Mouse (Mus musculus): Measurements from ENCODE around the gene Shank1. TPM values are rescaled to one million over a fixed set of nuclear protein-coding genes. Genes with fewer than 3 reads are reported as not detected.

Shank1 gene
- polyA plus RNA-seq, 1 experiment: 51.0 TPM

- Histone ChIP-seq H3K4me1 (ENCODE audit: control insufficient read depth, insufficient read depth, low read length) (peaks cover 5% of the 10 kb centered on the region; the same call in 1 of the 2 replicates), H3K27ac (ENCODE audit: insufficient read depth, low read depth, low read length) (no peak overlapping the region), H3K4me3 (ENCODE audit: insufficient read depth, low read depth, low read length) (no peak overlapping the region)
- TF ChIP-seq POLR2A (IDR thresholded peaks at IDR 0.05; ENCODE audit: insufficient read depth, low read depth, low read length): no peak
- no peak for TF ChIP-seq CTCF (IDR thresholded peaks at IDR 0.05; ENCODE audit: insufficient read depth, low read depth, low read length)
- 92% methylated on average over 14 of the region's 14 CpGs for WGBS
Observed at GRCm38 (mm10) chr7:44392341-44392740, 82.3 kb downstream of the Shank1 start.

- Histone ChIP-seq H3K4me3 (ENCODE audit: insufficient read depth, low read depth, low read length) (no peak overlapping the region), H3K4me1 (ENCODE audit: control insufficient read depth, insufficient read depth, low read length) (peaks cover 5% of the 10 kb centered on the region; the same call in 1 of the 2 replicates), H3K27ac (ENCODE audit: insufficient read depth, low read depth, low read length) (no peak overlapping the region)
- TF ChIP-seq CTCF (IDR thresholded peaks at IDR 0.05; ENCODE audit: insufficient read depth, low read depth, low read length) (no peak), POLR2A (IDR thresholded peaks at IDR 0.05; ENCODE audit: insufficient read depth, low read depth, low read length) (no peak)
- 89% methylated on average over 17 of the region's 17 CpGs for WGBS
Observed at GRCm38 (mm10) chr7:44393284-44393683, 83.2 kb downstream of the Shank1 start.

GRCm38 (mm10) chr7:44398570-44398969 is 88.5 kb downstream of the Shank1 start:
- 10% methylated on average over 3 of the region's 3 CpGs for WGBS
- Histone ChIP-seq H3K27ac (ENCODE audit: insufficient read depth, low read depth, low read length) (no peak overlapping the region), H3K4me3 (ENCODE audit: insufficient read depth, low read depth, low read length) (no peak overlapping the region), H3K4me1 (ENCODE audit: control insufficient read depth, insufficient read depth, low read length) (peaks cover 5% of the 10 kb centered on the region; the same call in 1 of the 2 replicates)
- TF ChIP-seq POLR2A (IDR thresholded peaks at IDR 0.05; ENCODE audit: insufficient read depth, low read depth, low read length) (no peak), CTCF (IDR thresholded peaks at IDR 0.05; ENCODE audit: insufficient read depth, low read depth, low read length) (0 out of 2 replicates have a peak, but pooled peaks have one; percentile 18)

GRCm38 (mm10) chr7:44401673-44402072 is 91.6 kb downstream of the Shank1 start:
- H3K4me1 ChIP-seq (ENCODE audit: control insufficient read depth, insufficient read depth, low read length): no peaks in the 10 kb centered on the region
- H3K27ac ChIP-seq (ENCODE audit: insufficient read depth, low read depth, low read length): no peak overlapping the region
- TF ChIP-seq CTCF (IDR thresholded peaks at IDR 0.05; ENCODE audit: insufficient read depth, low read depth, low read length) (no peak), POLR2A (IDR thresholded peaks at IDR 0.05; ENCODE audit: insufficient read depth, low read depth, low read length) (no peak)
- 86% methylated on average over 6 of the region's 6 CpGs for WGBS
- no peak overlapping the region for H3K4me3 ChIP-seq (ENCODE audit: insufficient read depth, low read depth, low read length)

GRCm38 (mm10) chr7:44405346-44406014 is 95.4 kb downstream of the Shank1 start:
- H3K4me3 ChIP-seq (ENCODE audit: insufficient read depth, low read depth, low read length): peak overlapping the region; percentile 45
- H3K4me1 ChIP-seq (ENCODE audit: control insufficient read depth, insufficient read depth, low read length): no peaks in the 10 kb centered on the region
- WGBS: under 1% methylated on average over 27 of the region's 27 CpGs
- H3K27ac ChIP-seq (ENCODE audit: insufficient read depth, low read depth, low read length): peak overlapping the region; percentile 88
- no peak for TF ChIP-seq CTCF (IDR thresholded peaks at IDR 0.05; ENCODE audit: insufficient read depth, low read depth, low read length)
- TF ChIP-seq POLR2A (IDR thresholded peaks at IDR 0.05; ENCODE audit: insufficient read depth, low read depth, low read length): peak; percentile 51; the same call in 1 of the 2 replicates

GRCm38 (mm10) chr7:44406015-44406355 is 95.9 kb downstream of the Shank1 start:
- no peak overlapping the region for H3K4me3 ChIP-seq (ENCODE audit: insufficient read depth, low read depth, low read length)
- no peak for TF ChIP-seq CTCF (IDR thresholded peaks at IDR 0.05; ENCODE audit: insufficient read depth, low read depth, low read length)
- no peak for TF ChIP-seq POLR2A (IDR thresholded peaks at IDR 0.05; ENCODE audit: insufficient read depth, low read depth, low read length)
- no peak overlapping the region for H3K27ac ChIP-seq (ENCODE audit: insufficient read depth, low read depth, low read length)
- 0% methylated on average over 5 of the region's 5 CpGs for WGBS
- no peaks in the 10 kb centered on the region for H3K4me1 ChIP-seq (ENCODE audit: control insufficient read depth, insufficient read depth, low read length)

Other genes with a start within 250 kb of the Shank1 start
- gene Klk1b21, start 207.9 kb upstream of the Shank1 start, polyA plus RNA-seq (2012; ENCODE audit: insufficient read depth, insufficient read length, low replicate concordance, missing spikeins): not detected in 2 replicates
- not detected in 2 replicates for gene Klk1b22, start 197.6 kb upstream of the Shank1 start, polyA plus RNA-seq (2012; ENCODE audit: insufficient read depth, insufficient read length, low replicate concordance, missing spikeins)
- not detected in 2 replicates for gene Klk1b16, start 173.5 kb upstream of the Shank1 start, polyA plus RNA-seq (2012; ENCODE audit: insufficient read depth, insufficient read length, low replicate concordance, missing spikeins)
- not detected in 2 replicates for gene Klk1b24, start 122.0 kb upstream of the Shank1 start, polyA plus RNA-seq (2012; ENCODE audit: insufficient read depth, insufficient read length, low replicate concordance, missing spikeins)
- gene Klk1b3, start 112.1 kb upstream of the Shank1 start, polyA plus RNA-seq (2012; ENCODE audit: insufficient read depth, insufficient read length, low replicate concordance, missing spikeins): not detected in 2 replicates
- gene Klk1b4, start 102.8 kb upstream of the Shank1 start, polyA plus RNA-seq (2012; ENCODE audit: insufficient read depth, insufficient read length, low replicate concordance, missing spikeins): not detected in 2 replicates
- not detected in 2 replicates for gene Klk1b5, start 94.3 kb upstream of the Shank1 start, polyA plus RNA-seq (2012; ENCODE audit: insufficient read depth, insufficient read length, low replicate concordance, missing spikeins)
- not detected in 2 replicates for gene Klk1, start 84.9 kb upstream of the Shank1 start, polyA plus RNA-seq (2012; ENCODE audit: insufficient read depth, insufficient read length, low replicate concordance, missing spikeins)
- not detected in 2 replicates for gene Gm36864, start 74.1 kb upstream of the Shank1 start, polyA plus RNA-seq (2012; ENCODE audit: insufficient read depth, insufficient read length, low replicate concordance, missing spikeins)
- not detected in 2 replicates for gene 1700028J19Rik, start 63.6 kb upstream of the Shank1 start, polyA plus RNA-seq (2012; ENCODE audit: insufficient read depth, insufficient read length, low replicate concordance, missing spikeins)
- gene 2410002F23Rik, start 63.5 kb upstream of the Shank1 start, polyA plus RNA-seq (2012; ENCODE audit: insufficient read depth, insufficient read length, low replicate concordance, missing spikeins): not detected in 2 replicates
- not detected in 2 replicates for gene Acp4, start 52.9 kb upstream of the Shank1 start, polyA plus RNA-seq (2012; ENCODE audit: insufficient read depth, insufficient read length, low replicate concordance, missing spikeins)
- not detected in 2 replicates for gene Gm15517, start 48.8 kb upstream of the Shank1 start, polyA plus RNA-seq (2012; ENCODE audit: insufficient read depth, insufficient read length, low replicate concordance, missing spikeins)
- not detected in 2 replicates for gene Clec11a, start 3.4 kb upstream of the Shank1 start, polyA plus RNA-seq (2012; ENCODE audit: insufficient read depth, insufficient read length, low replicate concordance, missing spikeins)
- gene Syt3, start 73.8 kb downstream of the Shank1 start, polyA plus RNA-seq (2012; ENCODE audit: insufficient read depth, insufficient read length, low replicate concordance, missing spikeins): not detected in 2 replicates
- gene 1700008O03Rik, start 75.6 kb downstream of the Shank1 start, polyA plus RNA-seq (2012; ENCODE audit: insufficient read depth, insufficient read length, low replicate concordance, missing spikeins): not detected in 2 replicates
- gene Lrrc4b, start 118.8 kb downstream of the Shank1 start, polyA plus RNA-seq (2012; ENCODE audit: insufficient read depth, insufficient read length, low replicate concordance, missing spikeins): not detected in 2 replicates
- not detected in 2 replicates for gene Aspdh, start 155.1 kb downstream of the Shank1 start, polyA plus RNA-seq (2012; ENCODE audit: insufficient read depth, insufficient read length, low replicate concordance, missing spikeins)
- gene Josd2, start 157.7 kb downstream of the Shank1 start, polyA plus RNA-seq (2012; ENCODE audit: insufficient read depth, insufficient read length, low replicate concordance, missing spikeins): not detected in 2 replicates
- not detected in 2 replicates for gene Emc10, start 186.3 kb downstream of the Shank1 start, polyA plus RNA-seq (2012; ENCODE audit: insufficient read depth, insufficient read length, low replicate concordance, missing spikeins)
- gene Fam71e1, start 186.3 kb downstream of the Shank1 start, polyA plus RNA-seq (2012; ENCODE audit: insufficient read depth, insufficient read length, low replicate concordance, missing spikeins): not detected in 2 replicates
- not detected in 2 replicates for gene Mybpc2, start 214.4 kb downstream of the Shank1 start, polyA plus RNA-seq (2012; ENCODE audit: insufficient read depth, insufficient read length, low replicate concordance, missing spikeins)
- not detected in 2 replicates for gene Spib, start 221.8 kb downstream of the Shank1 start, polyA plus RNA-seq (2012; ENCODE audit: insufficient read depth, insufficient read length, low replicate concordance, missing spikeins)
- not detected in 2 replicates for gene Pold1, start 238.6 kb downstream of the Shank1 start, polyA plus RNA-seq (2012; ENCODE audit: insufficient read depth, insufficient read length, low replicate concordance, missing spikeins)
- gene Nr1h2, start 243.7 kb downstream of the Shank1 start, polyA plus RNA-seq (2012; ENCODE audit: insufficient read depth, insufficient read length, low replicate concordance, missing spikeins): not detected in 2 replicates